25 mouse cellular contexts compared by ENCODE assay signal in the genomic region with DNA sequence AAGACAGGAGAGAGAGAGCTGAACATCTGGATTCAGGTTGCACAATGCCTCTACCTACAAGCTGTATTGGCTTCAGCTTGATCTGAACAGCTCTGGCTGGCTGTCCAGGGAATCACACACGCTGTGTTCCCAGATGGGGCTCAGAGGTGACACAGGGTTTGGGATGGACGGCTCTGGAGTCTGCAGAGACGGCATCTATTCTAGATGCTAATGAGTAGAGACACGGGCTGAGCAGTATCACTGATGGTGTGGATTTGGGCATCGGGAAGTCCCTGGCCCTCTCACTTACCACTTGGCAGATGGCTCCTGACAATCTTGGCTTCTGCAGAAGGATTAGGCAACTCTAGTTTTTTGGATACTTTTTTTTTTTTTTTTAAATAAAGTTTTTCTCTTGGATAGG.
A peak's percentile ranks its signal among the peaks of the same experiment; 100 is the strongest.
DNase-seq lines count a peak whose midpoint lies in the region.
"Had no signal": no experiment of that assay in that cellular context is flagged by ENCODE, and none has a peak within 500 bp of the region (broad histone marks: within the 10 kb centered on the region; RNA-seq: fewer than 3 reads in every experiment).

No protein-coding gene starts in this region.

- peak; percentile 9 for DNase-seq in gastrocnemius, adult 18-20 months (ENCODE audit: low spot score)
- DNase-seq in gastrocnemius, postnatal 25 days = no peak
- peak; percentile 91 for DNase-seq in heart, adult 11 months
- DNase-seq in heart, embryonic 10.5 days (ENCODE audit: low spot score) = no peak
- DNase-seq in heart, postnatal 36 days = peak; percentile 17 to 26
- DNase-seq in heart, postnatal 25 days (ENCODE audit: low spot score) = no peak
- DNase-seq in NIH3T3 (ENCODE audit: low read depth) = peak; percentile 25
- DNase-seq in left cerebral cortex, adult 9 months (ENCODE audit: low spot score in 2 of 2) = no peak
- DNase-seq: adrenal gland, adult 8-10 months; adrenal gland, postnatal 25 days; cerebellum, adult 11-12 months; cerebellum, adult 8-10 months; cerebellum, postnatal 36 days; embryo, embryonic 11 days; kidney, adult 11 months; kidney, adult 8-10 months had no signal

- H3K4me3 ChIP-seq in heart, embryonic 10.5 days = no peak overlapping the region
- H3K4me3 ChIP-seq: embryonic facial prominence, embryonic 10.5 days; embryonic facial prominence, embryonic 13.5 days; erythroblast, embryonic 14.5 days; forebrain, embryonic 12.5 days; forebrain, embryonic 15.5 days; heart, embryonic 15.5 days; hindbrain, embryonic 12.5 days; hindbrain, embryonic 15.5 days had no signal

- no peaks in the 10 kb centered on the region for H3K36me3 ChIP-seq in heart, embryonic 10.5 days
- H3K36me3 ChIP-seq: embryonic facial prominence, embryonic 10.5 days; embryonic facial prominence, embryonic 13.5 days; forebrain, embryonic 12.5 days; forebrain, embryonic 15.5 days; heart, embryonic 15.5 days; hindbrain, embryonic 12.5 days; hindbrain, embryonic 15.5 days had no signal

- no peak overlapping the region for H3K27ac ChIP-seq in heart, embryonic 10.5 days
- H3K27ac ChIP-seq: embryonic facial prominence, embryonic 10.5 days; embryonic facial prominence, embryonic 13.5 days; forebrain, embryonic 12.5 days; forebrain, embryonic 15.5 days; heart, embryonic 15.5 days; hindbrain, embryonic 12.5 days; hindbrain, embryonic 15.5 days had no signal

- no peaks in the 10 kb centered on the region for H3K9me3 ChIP-seq in heart, embryonic 10.5 days
- H3K9me3 ChIP-seq: embryonic facial prominence, embryonic 10.5 days; embryonic facial prominence, embryonic 13.5 days; forebrain, embryonic 12.5 days; forebrain, embryonic 15.5 days; heart, embryonic 15.5 days; hindbrain, embryonic 12.5 days; hindbrain, embryonic 15.5 days had no signal

- H3K27me3 ChIP-seq in heart, embryonic 10.5 days (ENCODE audit: insufficient read depth, poor library complexity, severe bottlenecking) = no peaks in the 10 kb centered on the region
- H3K27me3 ChIP-seq: embryonic facial prominence, embryonic 13.5 days; forebrain, embryonic 15.5 days; heart, embryonic 15.5 days; hindbrain, embryonic 12.5 days; hindbrain, embryonic 15.5 days; Patski had no signal

- WGBS in heart, embryonic 10.5 days = 55% methylated on average over 5 of the region's 5 CpGs

- intact Hi-C loops in heart, postnatal 36 days (cut with DNase I) = no loop called here
- intact Hi-C loops in heart, postnatal 25 days (cut with DNase I) = no loop called here

- H3K4me1 ChIP-seq in heart, embryonic 10.5 days = peaks cover 20% of the 10 kb centered on the region
- H3K4me1 ChIP-seq: embryonic facial prominence, embryonic 10.5 days; forebrain, embryonic 12.5 days; forebrain, embryonic 15.5 days; hindbrain, embryonic 15.5 days had no signal

Comparison
In these comparisons a context has a peak if more than half of its experiments do, and no peak if none do; other contexts are left out.
1. DNase-seq: peak in gastrocnemius, adult 18-20 months (single experiment), heart, adult 11 months (single experiment), heart, postnatal 36 days (2 of 2) and NIH3T3 (single experiment); none in gastrocnemius, postnatal 25 days (single experiment), heart, embryonic 10.5 days (single experiment), heart, postnatal 25 days (single experiment) and left cerebral cortex, adult 9 months (0 of 2).